In genomic region chr13:34131708-34132060, GRCm38 (mm10) we compare ENCODE assay signal across 9 mouse cellular contexts. TPM values are rescaled to one million over a fixed set of nuclear protein-coding genes. Genes with fewer than 3 reads are reported as not detected.
A peak's percentile ranks its signal among the peaks of the same experiment; 100 is the strongest.
DNase-seq lines count a peak whose midpoint lies in the region; ATAC-seq lines count a peak whose summit lies in the region.
"Had no signal": no experiment of that assay in that cellular context is flagged by ENCODE, and none has a peak within 500 bp of the region (broad histone marks: within the 10 kb centered on the region; RNA-seq: fewer than 3 reads in every experiment).

No protein-coding gene starts in this region.

- peak overlapping the region; percentile 85 for H3K4me2 ChIP-seq in embryonic facial prominence, embryonic 14.5 days (ENCODE audit: low read depth, low read length)
- peak overlapping the region; percentile 70 for H3K4me2 ChIP-seq in hindbrain, embryonic 16.5 days (ENCODE audit: low read length)
- H3K4me2 ChIP-seq in liver, embryonic 13.5 days = peak overlapping the region; percentile 74
- peak overlapping the region; percentile 76 for H3K4me2 ChIP-seq in neural tube, embryonic 15.5 days

- H3K27ac ChIP-seq in embryonic facial prominence, embryonic 14.5 days (replicated peaks; ENCODE audit: low read depth, low read length) = peak overlapping the region; percentile 88
- peak overlapping the region; percentile 99 for H3K27ac ChIP-seq in hindbrain, embryonic 16.5 days (ENCODE audit: low read depth, low read length)
- no peak overlapping the region for H3K27ac ChIP-seq in liver, embryonic 13.5 days
- H3K27ac ChIP-seq in neural tube, embryonic 15.5 days (replicated peaks) = peak overlapping the region; percentile 97

- 2% methylated on average over 10 of the region's 10 CpGs for WGBS in embryonic facial prominence, embryonic 14.5 days
- WGBS in hindbrain, embryonic 16.5 days = 0% methylated on average over 10 of the region's 10 CpGs
- WGBS in liver, embryonic 13.5 days (ENCODE audit: insufficient replicate concordance) = 3% methylated on average over 10 of the region's 10 CpGs
- under 1% methylated on average over 10 of the region's 10 CpGs for WGBS in neural tube, embryonic 15.5 days

- H3K36me3 ChIP-seq in embryonic facial prominence, embryonic 14.5 days (ENCODE audit: control insufficient read depth, insufficient read depth, low read length) = no peaks in the 10 kb centered on the region
- no peaks in the 10 kb centered on the region for H3K36me3 ChIP-seq in hindbrain, embryonic 16.5 days (ENCODE audit: control insufficient read depth, insufficient read depth, low read length)
- H3K36me3 ChIP-seq in liver, embryonic 13.5 days = no peaks in the 10 kb centered on the region
- no peaks in the 10 kb centered on the region for H3K36me3 ChIP-seq in neural tube, embryonic 15.5 days
- H3K36me3 ChIP-seq: G1E had no signal

- DNase-seq in cerebellum, postnatal 25 days = peak; percentile 43 to 58
- no peak for DNase-seq in cerebellum, adult 9-10 months
- DNase-seq in CD8-positive naive resting alpha-beta T cell, adult 2 months (ENCODE audit: low read depth in 2 of 2, low spot score in 2 of 2) = peak; percentile 51 to 65
- peak; percentile 87 for DNase-seq in embryonic facial prominence, embryonic 14.5 days (ENCODE audit: low spot score)
- no peak for DNase-seq in liver, embryonic 13.5 days

- peak; percentile 24; the same call in 1 of the 2 replicates for ATAC-seq in embryonic facial prominence, embryonic 14.5 days (ENCODE audit: low read depth)
- peak; percentile 31 for ATAC-seq in hindbrain, embryonic 16.5 days
- no peak for ATAC-seq in liver, embryonic 13.5 days (ENCODE audit: low read depth)
- peak; percentile 30 for ATAC-seq in neural tube, embryonic 15.5 days (ENCODE audit: low FRiP score)
- ATAC-seq in erythroblast, adult 5-6 weeks (replicated peaks; ENCODE audit: low FRiP score, poor library complexity, severe bottlenecking) = no peak

- peak overlapping the region; percentile 80 for H3K9ac ChIP-seq in embryonic facial prominence, embryonic 14.5 days (ENCODE audit: low read depth, low read length)
- H3K9ac ChIP-seq in hindbrain, embryonic 16.5 days (ENCODE audit: low read depth, low read length) = peak overlapping the region; percentile 82
- H3K9ac ChIP-seq in liver, embryonic 13.5 days = no peak overlapping the region
- peak overlapping the region; percentile 68 for H3K9ac ChIP-seq in neural tube, embryonic 15.5 days (replicated peaks)

- H3K9me3 ChIP-seq in embryonic facial prominence, embryonic 14.5 days (ENCODE audit: control insufficient read depth, low read length) = no peaks in the 10 kb centered on the region
- H3K9me3 ChIP-seq in hindbrain, embryonic 16.5 days (ENCODE audit: control insufficient read depth, low read length) = no peaks in the 10 kb centered on the region
- no peaks in the 10 kb centered on the region for H3K9me3 ChIP-seq in liver, embryonic 13.5 days (replicated peaks)
- no peaks in the 10 kb centered on the region for H3K9me3 ChIP-seq in neural tube, embryonic 15.5 days (replicated peaks)
- H3K9me3 ChIP-seq: G1E had no signal

- peak overlapping the region; percentile 75 for H3K4me3 ChIP-seq in embryonic facial prominence, embryonic 14.5 days (ENCODE audit: low read depth, low read length)
- H3K4me3 ChIP-seq in hindbrain, embryonic 16.5 days (ENCODE audit: low read length) = peak overlapping the region; percentile 70
- peak overlapping the region; percentile 14; the same call in 1 of the 2 replicates for H3K4me3 ChIP-seq in liver, embryonic 13.5 days (replicated peaks)
- H3K4me3 ChIP-seq in neural tube, embryonic 15.5 days (replicated peaks) = peak overlapping the region; percentile 92

- no peaks in the 10 kb centered on the region for H3K27me3 ChIP-seq in embryonic facial prominence, embryonic 14.5 days (replicated peaks; ENCODE audit: control insufficient read depth, insufficient read depth, low read length)
- H3K27me3 ChIP-seq in hindbrain, embryonic 16.5 days (replicated peaks; ENCODE audit: control insufficient read depth, insufficient read depth, low read length) = no peaks in the 10 kb centered on the region
- H3K27me3 ChIP-seq in liver, embryonic 13.5 days = peaks cover 79% of the 10 kb centered on the region
- H3K27me3 ChIP-seq in neural tube, embryonic 15.5 days (replicated peaks) = no peaks in the 10 kb centered on the region

- peaks cover 33% of the 10 kb centered on the region for H3K4me1 ChIP-seq in embryonic facial prominence, embryonic 14.5 days (ENCODE audit: control insufficient read depth, insufficient read depth, low read length)
- H3K4me1 ChIP-seq in hindbrain, embryonic 16.5 days (ENCODE audit: control insufficient read depth, insufficient read depth, low read depth, low read length) = peaks cover 22% of the 10 kb centered on the region
- peaks cover 35% of the 10 kb centered on the region for H3K4me1 ChIP-seq in liver, embryonic 13.5 days (replicated peaks)
- peaks cover 45% of the 10 kb centered on the region for H3K4me1 ChIP-seq in neural tube, embryonic 15.5 days

RNA-seq across cellular contexts. Expression of gene Tubb2b, which starts 1.4 kb away (rescaled TPM):
- polyA plus RNA-seq in embryonic facial prominence, embryonic 14.5 days (2014; fragmentation: Nextera tagmentation; extraction: Ambion mirVana) = 51.3 and 52.1 TPM in 2 replicates
- 1,169 and 1,199 TPM in 2 replicates for polyA plus RNA-seq in hindbrain, embryonic 16.5 days (2015; fragmentation: Nextera tagmentation; extraction: Ambion mirVana)
- 1.3 and 1.5 TPM in 2 replicates for polyA plus RNA-seq in liver, embryonic 13.5 days (2015; fragmentation: Nextera tagmentation; extraction: Ambion mirVana)
- 777 and 1,015 TPM in 2 replicates for polyA plus RNA-seq in neural tube, embryonic 15.5 days (2015; fragmentation: Nextera tagmentation; extraction: Ambion mirVana)
- total RNA-seq in erythroblast, adult 5-6 weeks (2015; ENCODE audit: low replicate concordance) = not detected in 2 replicates
- not detected in 2 replicates for total RNA-seq in erythroblast, adult 5-6 weeks (2017; ENCODE audit: low replicate concordance)

RNA-seq across cellular contexts. Expression of gene Psmg4, which starts 31.1 kb away (rescaled TPM):
- 76.0 and 76.5 TPM in 2 replicates for polyA plus RNA-seq in embryonic facial prominence, embryonic 14.5 days (2014; fragmentation: Nextera tagmentation; extraction: Ambion mirVana)
- polyA plus RNA-seq in hindbrain, embryonic 16.5 days (2015; fragmentation: Nextera tagmentation; extraction: Ambion mirVana) = 69.1 and 69.5 TPM in 2 replicates
- 50.0 and 51.6 TPM in 2 replicates for polyA plus RNA-seq in liver, embryonic 13.5 days (2015; fragmentation: Nextera tagmentation; extraction: Ambion mirVana)
- 86.8 and 96.5 TPM in 2 replicates for polyA plus RNA-seq in neural tube, embryonic 15.5 days (2015; fragmentation: Nextera tagmentation; extraction: Ambion mirVana)
- total RNA-seq in erythroblast, adult 5-6 weeks (2015; ENCODE audit: low replicate concordance) = 10.4 and 21.3 TPM in 2 replicates
- 14.7 and 14.8 TPM in 2 replicates for total RNA-seq in erythroblast, adult 5-6 weeks (2017; ENCODE audit: low replicate concordance)

RNA-seq across cellular contexts. Expression of gene Tubb2a, which starts 53.9 kb away (rescaled TPM):
- polyA plus RNA-seq in embryonic facial prominence, embryonic 14.5 days (2014; fragmentation: Nextera tagmentation; extraction: Ambion mirVana) = 268 and 303 TPM in 2 replicates
- polyA plus RNA-seq in hindbrain, embryonic 16.5 days (2015; fragmentation: Nextera tagmentation; extraction: Ambion mirVana) = 3,415 and 3,905 TPM in 2 replicates
- polyA plus RNA-seq in liver, embryonic 13.5 days (2015; fragmentation: Nextera tagmentation; extraction: Ambion mirVana) = 67.7 and 68.7 TPM in 2 replicates
- 2,701 and 3,281 TPM in 2 replicates for polyA plus RNA-seq in neural tube, embryonic 15.5 days (2015; fragmentation: Nextera tagmentation; extraction: Ambion mirVana)
- 6.0 and 7.7 TPM in 2 replicates for total RNA-seq in erythroblast, adult 5-6 weeks (2015; ENCODE audit: low replicate concordance)
- 8.9 and 9.5 TPM in 2 replicates for total RNA-seq in erythroblast, adult 5-6 weeks (2017; ENCODE audit: low replicate concordance)

Comparison
In these comparisons a context has a peak if more than half of its experiments do, and no peak if none do; other contexts are left out.
1. DNase-seq: peak in cerebellum, postnatal 25 days (2 of 2), CD8-positive naive resting alpha-beta T cell, adult 2 months (2 of 2) and embryonic facial prominence, embryonic 14.5 days (single experiment); none in cerebellum, adult 9-10 months (single experiment) and liver, embryonic 13.5 days (single experiment).
2. ATAC-seq: peak in embryonic facial prominence, embryonic 14.5 days (single experiment), hindbrain, embryonic 16.5 days (single experiment) and neural tube, embryonic 15.5 days (single experiment); none in liver, embryonic 13.5 days (single experiment) and erythroblast, adult 5-6 weeks (single experiment).
3. H3K4me3 ChIP-seq: peak in every context shown above with its lines; median percentile 92 in neural tube, embryonic 15.5 days; 75 in embryonic facial prominence, embryonic 14.5 days; 70 in hindbrain, embryonic 16.5 days; 14 in liver, embryonic 13.5 days.
4. RNA of gene Tubb2b, which starts 1.4 kb away (polyA plus RNA-seq): 1,169 to 1,199 TPM in hindbrain, embryonic 16.5 days, 777 to 1,015 TPM in neural tube, embryonic 15.5 days and 51.3 to 52.1 TPM in embryonic facial prominence, embryonic 14.5 days; 1.3 to 1.5 TPM in liver, embryonic 13.5 days; every median in the first group is over 10 times any median in the second.
5. Peak in every context shown above with its lines, with median percentiles within 50 percentile points of each other: H3K4me2 ChIP-seq.